Mouse (Mus musculus) CH12.LX (cell line): ENCODE data around the gene H2-M5. TPM values are rescaled to one million over a fixed set of nuclear protein-coding genes. Genes with fewer than 3 reads are reported as not detected.

Source experiments
- DNase-seq: peaks from one replicate; pipeline ENCODE4 v3.0.0-alpha.2; 2013; ENCODE audit errors: extremely low read depth
- H3K27ac ChIP-seq: 2 replicates; pipeline ENCODE4 v1.5.1; 2012; ENCODE audit warnings: low read depth, mild to moderate bottlenecking, control low read depth, moderate library complexity; ENCODE audit not compliant: insufficient read depth
- H3K27me3 ChIP-seq: replicated peaks from 2 replicates; pipeline ENCODE3; 2012; ENCODE audit warnings: inconsistent platforms
- H3K36me3 ChIP-seq, 2 experiments: replicated peaks in 1 of 2; 2 replicates each; pipeline versions ENCODE3 to v1.6.1; 2012; ENCODE audit warnings: inconsistent platforms in 1 of 2, low read length in 1 of 2, mild to moderate bottlenecking in 1 of 2, mixed read lengths in 1 of 2, moderate library complexity in 1 of 2; ENCODE audit not compliant: control insufficient read depth in 1 of 2, insufficient read depth in 1 of 2
- H3K4me1 ChIP-seq, 2 experiments: 2 replicates each; pipeline ENCODE4 v1.6.1; 2012; ENCODE audit warnings: inconsistent platforms in 1 of 2, moderate library complexity in 1 of 2; ENCODE audit not compliant: insufficient read depth in 2 of 2, control insufficient read depth in 1 of 2
- H3K4me2 ChIP-seq: 2 replicates; pipeline ENCODE4 v1.6.1; 2012; ENCODE audit warnings: low read depth, mild to moderate bottlenecking, control low read depth; ENCODE audit not compliant: poor library complexity, insufficient read depth, severe bottlenecking
- H3K4me3 ChIP-seq, 3 experiments: fragments of 150-350 bp in 1 of 3; sonication (generic) in 1 of 3; replicated peaks in 1 of 3; 2 replicates each; pipeline versions ENCODE3 to v1.5.1; 2011 to 2012; ENCODE audit warnings: low read depth in 2 of 3, low read length in 2 of 3, mild to moderate bottlenecking in 2 of 3, moderate library complexity in 2 of 3, control low read depth in 1 of 3, improper control_type of control experiment in 1 of 3, inconsistent platforms in 1 of 3, mixed read lengths in 1 of 3; ENCODE audit not compliant: poor library complexity in 1 of 3
- H3K79me2 ChIP-seq: replicated peaks from 2 replicates; pipeline ENCODE4 v1.6.1; 2012; ENCODE audit warnings: mild to moderate bottlenecking, moderate library complexity; ENCODE audit not compliant: control insufficient read depth, poor library complexity, insufficient read depth, severe bottlenecking; ENCODE audit errors: extremely low read depth
- H3K9ac ChIP-seq: 2 replicates; pipeline ENCODE4 v1.6.1; 2012; ENCODE audit warnings: low read depth, mild to moderate bottlenecking, control low read depth, moderate library complexity; ENCODE audit not compliant: insufficient read depth
- H3K9me3 ChIP-seq: replicated peaks from 2 replicates; pipeline ENCODE3; 2012; ENCODE audit warnings: low read length, inconsistent platforms, mixed read lengths
- BHLHE40 ChIP-seq: IDR thresholded peaks from 2 replicates; pipeline ENCODE4 v1.6.1; 2011; ENCODE audit warnings: mild to moderate bottlenecking, low read depth, low read length, improper control_type of control experiment
- CHD2 ChIP-seq: IDR thresholded peaks from 2 replicates; pipeline ENCODE4 v1.6.1; 2011; ENCODE audit warnings: low read length, improper control_type of control experiment
- ELF1 ChIP-seq: IDR thresholded peaks from 2 replicates; pipeline ENCODE4 v1.6.1; 2014; ENCODE audit warnings: low read depth, mild to moderate bottlenecking, inconsistent platforms, low read length, improper control_type of control experiment
- EP300 ChIP-seq: IDR thresholded peaks from 2 replicates; pipeline ENCODE4 v1.6.1; 2011; ENCODE audit warnings: low read length, improper control_type of control experiment
- HCFC1 ChIP-seq: IDR thresholded peaks from 2 replicates; pipeline ENCODE4 v1.6.1; 2012; ENCODE audit warnings: low read depth, mild to moderate bottlenecking, inconsistent platforms, low read length, improper control_type of control experiment
- JUN ChIP-seq: IDR thresholded peaks from 2 replicates; pipeline ENCODE4 v1.6.1; 2011; ENCODE audit warnings: low read depth, mild to moderate bottlenecking, low read length, improper control_type of control experiment, moderate library complexity; ENCODE audit not compliant: insufficient read depth
- KAT2A ChIP-seq: IDR thresholded peaks from 2 replicates; pipeline ENCODE4 v1.6.1; 2012; ENCODE audit warnings: low read length, improper control_type of control experiment, inconsistent platforms; ENCODE audit not compliant: insufficient replicate concordance
- MEF2A ChIP-seq: IDR thresholded peaks from 2 replicates; pipeline ENCODE4 v1.6.1; 2014; ENCODE audit warnings: low read depth, mild to moderate bottlenecking, inconsistent platforms, low read length, improper control_type of control experiment, borderline replicate concordance
- MXI1 ChIP-seq: IDR thresholded peaks from 2 replicates; pipeline ENCODE4 v1.6.1; 2011; ENCODE audit warnings: mild to moderate bottlenecking, low read depth, low read length, improper control_type of control experiment
- PAX5 ChIP-seq: IDR thresholded peaks from 2 replicates; pipeline ENCODE4 v1.6.1; 2012; ENCODE audit warnings: low read length, inconsistent platforms, mixed read lengths
- POLR2AphosphoS2 ChIP-seq: IDR thresholded peaks from 2 replicates; pipeline ENCODE4 v1.6.1; 2011; ENCODE audit warnings: low read depth, low read length, improper control_type of control experiment
- RAD21 ChIP-seq: IDR thresholded peaks from 2 replicates; pipeline ENCODE4 v1.6.1; 2011; ENCODE audit warnings: low read depth, mild to moderate bottlenecking, low read length, improper control_type of control experiment, moderate library complexity
- TBP ChIP-seq: conservative IDR thresholded peaks from 2 replicates; pipeline ENCODE4 v1.6.1; 2011; ENCODE audit warnings: low read depth, low read length, improper control_type of control experiment
- TCF12 ChIP-seq: IDR thresholded peaks from 2 replicates; pipeline ENCODE4 v1.6.1; 2014; ENCODE audit warnings: low read depth, mild to moderate bottlenecking, inconsistent platforms, low read length, improper control_type of control experiment
- USF1 ChIP-seq: IDR thresholded peaks from 2 replicates; pipeline ENCODE4 v1.6.1; 2014; ENCODE audit warnings: low read depth, mild to moderate bottlenecking, inconsistent platforms, low read length, improper control_type of control experiment
- ZKSCAN1 ChIP-seq: IDR thresholded peaks from 2 replicates; pipeline ENCODE4 v1.6.1; 2012; ENCODE audit warnings: low read depth, inconsistent platforms, low read length, improper control_type of control experiment, borderline replicate concordance
- ZMIZ1 ChIP-seq: IDR thresholded peaks from 2 replicates; pipeline ENCODE4 v1.6.1; 2012; ENCODE audit warnings: low read depth, mild to moderate bottlenecking, inconsistent platforms, low read length, improper control_type of control experiment
- dilution Hi-C: fragments of 300-500 bp; cut with MboI; formaldehyde crosslinking; loops from 2 replicates; pipeline ENCODE4 v1.14.3; 2020; ENCODE audit warnings: low sequenced_read_pairs; ENCODE audit not compliant: extremely low pct_unique_long_range_greater_than_20kb, extremely low pct_ligation_motif_present
- in situ Hi-C: fragments of 300-500 bp; cut with MboI; formaldehyde crosslinking; loops from 3 replicates; pipeline ENCODE4 v1.14.3; 2019; ENCODE audit warnings: low sequenced_read_pairs, low pct_ligation_motif_present, low pct_unique_long_range_greater_than_20kb, mixed read lengths
- polyA plus RNA-seq: library from polyadenylated mRNA; unstranded; fragments of >175 nt; gene quantifications from 2 replicates; pipeline ENCODE4 v1.2.1, GENCODE M21; 2012; ENCODE audit warnings: low read depth; ENCODE audit not compliant: insufficient read length
- total RNA-seq, 2 experiments: library from RNA; depleted of rRNA; stranded (reverse); fragments of 300-350 nt in 1 of 2; fragments of >200 nt in 1 of 2; gene quantifications; 2 replicates each; pipeline ENCODE4 v1.2.3; 2012 to 2014

The H2-M5 gene
- total RNA-seq (2012; rRNA removed) (0.84 and 1.1 TPM in 2 replicates), total RNA-seq (2014; rRNA removed) (0.58 and 1.1 TPM in 2 replicates), polyA plus RNA-seq (2.2 and 3.6 TPM in 2 replicates)

GRCm38 (mm10) chr17:36989437-36989836 lies at the start of gene H2-M5:
H2-M5 (minus strand) TSS chr17:36989537.
- Histone ChIP-seq H3K27ac (no peak within 1 kb of the TSS), H3K79me2 (no peaks in the 10 kb centered on the region), H3K4me1 (peaks cover 3 to 26% of the 10 kb centered on the region in 2 experiments; a peak in 2 of 4 replicates), H3K9me3 (no peaks in the 10 kb centered on the region), H3K4me3 (no peak within 1 kb of the TSS), H3K4me2 (no peak within 1 kb of the TSS; the same call in 1 of the 2 replicates), H3K27me3 (no peaks in the 10 kb centered on the region), H3K9ac (no peak within 1 kb of the TSS), H3K36me3 (peaks cover 0 to 4% of the 10 kb centered on the region in 2 experiments)
- in situ Hi-C loops (no loop called here), dilution Hi-C loops (no loop called here)
- TF ChIP-seq PAX5 (no peak), RAD21 (no peak), MXI1 (no peak), MEF2A (no peak), ZMIZ1 (no peak), EP300 (no peak), ELF1 (no peak), KAT2A (no peak), BHLHE40 (no peak), POLR2AphosphoS2 (no peak), TCF12 (no peak), USF1 (no peak), HCFC1 (no peak), CHD2 (no peak), ZKSCAN1 (no peak)
- DNase-seq, result no peak

GRCm38 (mm10) chr17:37029162-37029561 lies 39.8 kb upstream of the H2-M5 start:
- Histone ChIP-seq H3K4me1 (peaks cover 0 to 9% of the 10 kb centered on the region in 2 experiments; a peak in 2 of 4 replicates), H3K9me3 (no peaks in the 10 kb centered on the region), H3K36me3 (no peaks in the 10 kb centered on the region), H3K4me3 (peak overlapping the region in 2 of 3 experiments; percentile 63 to 84)
- in situ Hi-C loops, result no loop called here
- TF ChIP-seq TBP (no peak), KAT2A (no peak), JUN (no peak)
- TF ChIP-seq, all 38 proteins: peak for 0
- H3K4me2 ChIP-seq, result no peak overlapping the region; the same call in 1 of the 2 replicates
- DNase-seq, result no peak
- no peaks in the 10 kb centered on the region for H3K27me3 ChIP-seq
- no peaks in the 10 kb centered on the region for H3K79me2 ChIP-seq
- dilution Hi-C loops, result no loop called here
- no peak overlapping the region for H3K27ac ChIP-seq
- peak overlapping the region; percentile 53; the same call in 1 of the 2 replicates for H3K9ac ChIP-seq
